Mouse (Mus musculus): Measurements from ENCODE around the gene Ech1.

GRCm38 (mm10) chr7:28826402-28826772 is 1.4 kb downstream of the Ech1 start:
- no peak for TF ChIP-seq EP300 (optimal IDR thresholded peaks at IDR 0.05)
- TF ChIP-seq CTCF (IDR thresholded peaks at IDR 0.05; ENCODE audit: low read depth) = no peak
